Mouse (Mus musculus) thymus, postnatal 4 days (tissue): ENCODE results near the gene Ap1s3.

Experiments used
- DNase-seq: peaks from one replicate; pipeline ENCODE4 v3.0.0; 2021

Gene Ap1s3

DNA sequence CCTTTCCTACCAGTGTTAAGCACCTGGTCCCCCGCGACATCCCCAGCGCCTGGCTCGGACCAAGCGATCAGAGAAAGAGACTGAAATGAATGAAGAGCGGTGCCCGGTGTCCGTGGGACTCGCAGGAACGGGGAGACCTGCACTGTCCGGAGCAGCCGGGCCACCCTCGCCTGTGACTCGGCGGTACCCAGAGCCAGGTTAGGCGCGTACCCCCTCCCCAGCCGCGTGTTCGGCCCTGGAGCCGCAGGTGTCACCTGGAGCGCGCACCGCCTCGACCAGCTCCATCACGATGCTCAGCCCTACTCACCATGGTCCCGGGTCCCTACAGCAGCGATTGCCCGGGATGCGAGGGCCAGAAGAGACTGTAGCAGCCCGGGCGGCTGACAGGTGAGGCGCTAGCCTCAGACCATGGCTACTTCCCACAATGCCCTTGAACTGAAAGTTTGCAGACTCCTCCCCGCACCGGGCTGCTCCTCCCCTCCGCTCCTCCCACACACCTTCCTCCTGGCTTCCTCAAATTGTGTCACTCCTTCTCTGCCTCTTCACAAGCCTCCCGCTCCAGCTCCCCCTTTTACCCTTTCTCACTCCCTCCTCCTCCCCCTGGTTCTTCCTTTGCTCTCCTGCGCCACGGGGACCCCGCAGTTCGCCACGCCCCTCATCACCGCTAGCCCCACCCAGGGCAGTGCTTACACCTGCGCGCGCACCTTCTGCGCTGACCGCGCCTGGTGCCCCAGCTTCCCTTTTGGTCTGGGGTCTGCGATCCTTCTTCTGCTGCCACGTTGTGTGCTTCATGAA, at the start of gene Ap1s3:
TSS of gene Ap1s3 (minus strand) at position 430 of the 795 bp plus-strand sequence.
- DNase-seq, result peak; percentile 90

DNA sequence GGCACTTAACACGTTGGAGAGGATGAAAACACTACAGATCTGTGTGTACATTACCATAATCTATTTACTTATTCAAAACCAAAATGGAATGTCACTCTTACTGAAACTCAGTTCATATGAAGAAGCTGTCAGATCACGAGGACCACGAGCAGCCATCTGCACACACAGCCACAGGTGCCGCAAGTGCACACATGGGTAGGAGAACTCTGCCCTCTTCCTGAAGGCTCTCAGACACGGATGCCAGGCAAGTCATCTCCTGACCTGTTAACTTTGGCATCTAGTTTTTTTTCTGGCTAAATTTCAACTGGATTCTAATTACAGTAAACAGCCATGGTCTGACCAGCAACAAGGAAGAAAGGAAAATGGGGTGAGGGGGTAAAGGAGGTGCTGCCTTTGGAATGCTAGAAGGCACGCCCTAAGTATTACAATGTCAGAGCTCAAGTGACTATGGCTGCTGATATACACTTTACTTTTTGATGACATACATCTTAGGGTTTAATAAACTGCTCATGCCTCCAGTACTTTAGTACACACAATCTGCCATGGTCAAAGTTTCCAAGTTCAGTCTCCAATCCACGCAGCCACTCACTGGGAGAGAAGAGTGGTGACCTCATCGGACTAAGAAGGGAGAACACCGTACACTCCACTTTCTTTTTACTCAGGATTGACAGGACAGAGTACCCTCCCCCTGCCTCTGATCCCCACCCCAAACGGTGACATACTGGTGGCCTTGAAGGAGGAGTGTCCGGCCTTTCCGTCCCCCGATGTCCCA, 42.6 kb upstream of the Ap1s3 start:
- DNase-seq, result no peak

DNA sequence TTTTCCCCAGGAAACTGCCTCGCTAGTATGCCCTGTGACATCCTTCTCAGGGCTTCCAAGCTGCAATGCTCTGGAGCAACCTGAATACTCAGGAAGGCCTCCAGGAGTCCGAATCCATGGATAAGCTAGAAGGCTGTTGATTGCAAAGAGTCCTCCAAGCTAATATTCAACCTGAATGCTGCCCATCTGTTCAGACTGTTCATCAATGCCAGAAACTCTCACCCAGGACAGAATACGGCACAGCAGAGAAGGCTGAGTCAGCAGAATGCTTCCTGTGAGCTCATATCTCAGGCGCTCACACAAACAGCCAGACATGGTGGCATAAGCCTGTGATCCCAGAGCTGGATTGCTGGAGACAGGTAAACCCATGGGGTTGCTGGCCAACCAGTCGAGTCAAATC, 41.3 kb upstream of the Ap1s3 start:
- no peak for DNase-seq

DNA sequence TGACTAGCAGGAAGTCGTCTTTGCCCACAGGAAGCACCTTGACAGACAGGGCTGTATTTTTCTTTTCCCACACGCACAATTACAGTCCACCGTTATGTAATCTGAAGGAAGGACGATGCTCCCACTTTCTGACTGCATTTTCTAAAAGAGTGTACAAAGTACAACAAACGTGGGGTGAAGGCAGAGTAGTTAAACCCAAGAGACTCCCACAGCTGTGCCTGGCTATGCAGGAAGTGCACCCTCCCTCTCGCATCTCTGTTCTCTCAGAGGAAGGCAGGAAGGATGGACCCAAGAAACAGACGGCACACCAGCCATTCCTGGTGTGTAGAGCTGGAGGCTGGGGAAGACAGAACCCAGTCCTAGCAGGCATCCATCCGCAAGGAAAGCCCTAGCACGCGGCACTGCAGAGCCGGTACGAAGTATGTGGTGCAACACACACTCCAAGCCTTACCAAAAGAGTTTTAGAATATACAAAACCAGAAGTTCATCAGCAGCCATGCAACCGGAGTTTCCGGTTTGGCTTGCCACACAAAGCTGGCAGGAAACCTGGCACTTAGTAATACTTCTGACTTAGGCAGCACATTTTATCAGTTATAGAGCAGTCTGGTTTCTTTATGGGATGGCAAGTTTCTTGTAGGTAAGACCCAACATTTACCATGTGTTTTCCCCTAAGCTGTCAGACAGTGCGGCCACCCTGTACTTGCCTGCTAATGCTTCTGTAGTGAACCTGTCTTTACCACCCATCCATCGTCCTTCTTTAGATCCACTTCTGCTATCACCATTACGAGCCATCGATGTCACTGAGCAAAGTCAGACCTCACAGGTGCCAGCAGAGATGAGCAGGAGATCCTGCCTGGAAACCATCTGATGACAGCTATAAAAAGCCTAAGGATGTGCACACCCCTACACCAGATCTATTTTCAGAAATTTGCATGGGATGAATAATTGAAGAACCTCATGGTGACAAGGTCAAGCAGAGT, 39.7 kb upstream of the Ap1s3 start:
- peak; percentile 66 for DNase-seq

DNA sequence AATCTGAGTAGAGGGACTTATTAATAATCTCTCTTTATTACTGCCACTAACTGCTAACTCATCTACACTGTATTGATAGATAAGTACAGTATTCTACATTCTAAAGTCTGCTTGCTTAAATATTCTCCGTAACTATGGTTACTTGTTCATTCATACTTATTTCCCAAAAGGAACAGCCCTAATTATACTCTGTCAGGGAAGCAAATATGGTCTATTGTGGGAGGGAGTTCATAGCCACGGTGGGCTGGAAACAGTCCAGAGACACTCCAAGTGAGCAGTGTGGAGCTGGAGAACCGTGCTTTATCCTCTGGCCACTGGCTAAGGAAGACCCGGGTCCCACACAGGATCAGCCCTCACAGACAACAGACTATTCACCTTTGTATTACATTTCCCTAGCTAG, 38.9 kb upstream of the Ap1s3 start:
- no peak for DNase-seq

GRCm38 (mm10) chr1:79710216-79710615, 38.4 kb upstream of the Ap1s3 start:
- peak; percentile 54 for DNase-seq

DNA sequence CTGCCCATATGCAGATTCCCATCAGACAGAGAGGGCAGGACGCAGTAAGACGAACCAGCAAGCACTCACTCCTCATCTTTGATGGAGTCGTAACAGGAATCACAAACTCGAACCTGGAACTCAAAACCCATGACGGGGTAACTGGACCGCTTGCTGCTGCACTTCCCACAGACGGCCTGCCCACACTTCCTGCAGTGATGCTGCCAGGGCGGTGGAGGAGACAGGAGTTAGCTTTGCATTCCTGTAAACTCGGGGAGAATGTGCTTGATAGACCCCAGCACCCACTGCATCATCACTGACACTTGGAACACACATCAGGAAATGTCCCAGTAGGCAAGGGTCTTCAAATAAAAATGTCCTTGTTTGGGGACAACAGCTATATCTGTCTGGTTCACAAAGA, 35.6 kb upstream of the Ap1s3 start:
- DNase-seq, result no peak

DNA sequence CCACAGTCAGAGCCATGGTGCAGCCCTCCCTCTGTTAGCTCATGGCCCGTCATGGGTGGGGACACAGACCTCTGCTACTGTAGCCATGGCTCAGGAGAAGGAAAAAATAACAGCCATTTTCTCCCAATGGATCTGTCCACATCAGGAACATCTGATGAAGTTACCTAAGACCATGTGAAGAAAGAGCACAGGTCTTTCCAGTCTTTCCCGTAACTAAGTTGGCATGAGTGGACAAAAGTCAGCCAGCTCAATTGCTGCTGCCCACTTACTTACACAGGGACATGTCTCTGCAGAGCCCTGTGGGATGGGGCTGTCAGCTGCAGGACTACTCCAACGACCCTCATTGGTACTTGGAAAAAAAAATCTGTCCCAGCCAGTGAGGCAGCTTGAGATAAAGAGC, 34.9 kb upstream of the Ap1s3 start:
- no peak for DNase-seq

- DNase-seq, result no peak
These were observed 32.9 kb upstream of the Ap1s3 start for GRCm38 (mm10) chr1:79704672-79705071.

- DNase-seq, result no peak
These were observed 31.7 kb upstream of the Ap1s3 start for GRCm38 (mm10) chr1:79703520-79703919.

DNA sequence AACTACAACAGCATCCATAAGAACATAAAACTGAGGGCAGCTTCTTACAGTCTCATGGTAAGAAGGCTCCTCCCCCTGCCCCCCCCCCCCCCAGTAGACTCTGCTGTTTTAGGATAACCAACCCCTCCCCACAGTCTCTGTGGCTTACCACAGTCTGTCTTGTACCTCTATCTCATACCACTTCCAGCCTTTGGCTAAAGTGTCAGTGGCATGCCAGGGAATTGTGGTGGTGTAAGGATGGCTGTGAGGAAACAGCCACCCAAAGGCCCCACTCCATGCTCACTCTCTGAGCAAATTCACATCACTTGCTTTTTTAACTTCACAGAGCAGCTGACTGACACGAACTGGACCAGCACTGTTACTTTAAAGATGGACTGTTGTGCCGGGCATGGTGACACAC, 26.7 kb upstream of the Ap1s3 start:
- DNase-seq, result no peak

DNA sequence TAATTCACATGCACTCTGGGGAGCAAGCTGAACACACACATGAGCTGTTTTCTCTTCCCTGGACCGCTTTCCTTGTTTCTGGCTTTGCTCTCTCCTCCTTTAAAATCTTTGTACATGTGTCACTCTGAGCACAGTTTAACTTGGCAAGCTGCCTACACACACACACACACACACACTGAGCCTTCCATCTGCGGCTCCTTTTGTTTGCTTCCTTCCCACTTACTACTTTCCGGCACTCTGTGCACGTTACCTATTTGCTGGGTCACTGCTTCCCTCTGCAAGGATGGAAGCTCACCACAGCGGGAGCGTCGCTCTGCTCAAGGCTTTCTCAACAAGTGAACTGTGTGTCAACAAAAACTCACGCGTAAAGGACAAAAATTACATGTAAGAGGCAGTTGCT, 25.6 kb upstream of the Ap1s3 start:
- no peak for DNase-seq

GRCm38 (mm10) chr1:79696933-79697332, 25.2 kb upstream of the Ap1s3 start:
- no peak for DNase-seq

DNA sequence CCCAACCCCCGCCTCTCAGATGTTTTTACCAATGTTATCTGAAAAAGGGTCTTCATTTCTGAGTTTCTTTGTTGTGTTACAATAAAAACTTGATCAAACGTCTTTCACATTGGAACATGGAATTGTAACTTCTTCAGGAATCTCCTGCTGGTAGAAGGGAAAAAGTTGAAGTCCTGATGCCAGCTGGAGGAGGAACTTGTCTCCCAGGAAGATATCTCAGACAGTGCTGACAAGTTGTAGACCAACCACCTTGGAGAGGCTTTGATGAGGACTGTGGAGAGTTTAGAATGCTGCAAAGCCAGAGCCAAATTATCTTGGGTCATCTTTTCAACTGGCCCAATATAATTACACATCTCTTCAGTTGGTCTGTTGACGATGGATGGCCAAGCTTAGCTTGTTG, 20.7 kb upstream of the Ap1s3 start:
- DNase-seq, result no peak

- DNase-seq, result no peak
These were observed 15.5 kb upstream of the Ap1s3 start for GRCm38 (mm10) chr1:79687254-79687653.

DNA sequence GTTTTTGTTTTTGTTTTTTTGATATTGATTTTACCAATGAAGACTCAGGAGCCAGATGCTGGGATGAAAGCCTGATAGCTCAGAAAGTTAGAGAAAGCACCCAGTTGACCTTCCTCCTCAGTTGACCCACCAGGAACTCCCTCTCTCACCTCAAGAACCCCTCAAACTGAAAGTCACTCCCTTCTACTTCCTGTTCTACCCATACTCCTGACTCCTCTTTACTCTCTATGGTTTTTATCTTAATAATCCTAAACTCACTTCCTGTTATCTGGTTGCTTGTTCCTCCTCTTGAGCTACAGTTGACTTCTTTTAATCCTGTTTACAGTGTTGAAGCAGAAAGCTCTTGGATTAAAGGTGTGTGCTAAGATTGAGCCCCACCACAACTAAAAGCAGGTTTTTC, 12.3 kb upstream of the Ap1s3 start:
- DNase-seq, result no peak

DNA sequence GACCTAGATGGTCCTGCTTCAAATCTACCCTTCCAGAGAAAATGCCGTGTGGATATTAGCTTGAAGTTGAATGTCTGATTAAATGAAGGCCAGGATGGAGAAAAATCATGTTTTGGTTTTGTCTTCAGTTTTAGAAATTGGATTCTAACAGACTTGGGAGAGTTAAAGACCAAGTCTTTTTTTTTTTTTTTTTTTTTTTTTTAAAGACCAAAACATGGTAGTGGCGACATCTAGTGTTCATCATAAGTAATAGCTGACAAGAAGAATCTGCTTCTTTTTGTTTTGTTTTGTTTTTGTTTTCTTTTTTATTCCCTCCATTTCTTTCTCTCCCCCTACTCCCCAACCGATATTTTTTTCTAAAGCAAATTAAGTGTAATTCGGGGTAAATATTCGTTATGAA, 11.2 kb upstream of the Ap1s3 start:
- DNase-seq, result no peak

- DNase-seq, result no peak
These were observed 9.0 kb upstream of the Ap1s3 start for GRCm38 (mm10) chr1:79680777-79681176.

- DNase-seq, result no peak
These were observed 6.4 kb upstream of the Ap1s3 start for GRCm38 (mm10) chr1:79678117-79678684.

- no peak for DNase-seq
These were observed 3.9 kb upstream of the Ap1s3 start for GRCm38 (mm10) chr1:79675716-79676115.

- peak; percentile 24 for DNase-seq
These were observed 603 bp downstream of the Ap1s3 start for GRCm38 (mm10) chr1:79671196-79671542.

DNA sequence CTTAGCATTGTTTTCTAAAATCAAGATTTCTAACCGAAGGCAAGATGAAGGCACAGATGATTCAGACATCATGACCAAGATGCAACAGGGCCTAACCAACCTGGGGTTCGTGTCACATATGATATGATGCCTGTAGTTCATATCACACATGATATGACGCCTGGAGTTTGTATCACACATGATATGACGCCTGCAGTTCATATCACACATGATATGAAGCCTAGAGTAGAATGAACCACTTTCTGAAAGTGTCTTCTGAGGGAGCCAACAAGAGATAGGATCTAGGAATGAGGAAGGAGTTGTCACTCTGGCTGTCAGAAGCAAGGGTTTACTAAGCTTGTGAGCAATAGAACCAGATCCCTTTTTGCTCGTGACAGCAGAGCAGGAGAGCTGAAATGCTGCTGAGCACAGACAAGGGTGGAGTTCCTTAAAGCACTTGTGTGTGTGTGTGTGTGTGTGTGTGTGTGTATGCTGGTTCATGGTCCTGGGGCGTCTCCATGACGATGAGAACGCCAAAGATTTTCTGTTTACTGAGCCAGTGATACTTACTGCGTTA, 2.3 kb downstream of the Ap1s3 start:
- no peak for DNase-seq

GRCm38 (mm10) chr1:79664911-79665310, 6.9 kb downstream of the Ap1s3 start:
- DNase-seq, result no peak
